In genomic region chr6:99968889-99969288, GRCm38 (mm10) we compare ENCODE assay signal across 8 mouse cellular contexts.
DNase-seq lines count a peak whose midpoint lies in the region; ATAC-seq lines count a peak whose summit lies in the region.

No protein-coding gene starts in this region.

- H3K4me1 ChIP-seq in embryonic facial prominence, embryonic 14.5 days (ENCODE audit: control insufficient read depth, insufficient read depth, low read length), result peaks cover 11% of the 10 kb centered on the region; the same call in 1 of the 2 replicates
- peaks cover 23% of the 10 kb centered on the region for H3K4me1 ChIP-seq in embryonic facial prominence, embryonic 10.5 days

- intact Hi-C loops in gastrocnemius, postnatal 14 days (cut with DNase I; ENCODE audit: low total_unique reads), result no loop called here

- no peak overlapping the region for H3K4me2 ChIP-seq in embryonic facial prominence, embryonic 14.5 days (ENCODE audit: low read depth, low read length)

- H3K9ac ChIP-seq in embryonic facial prominence, embryonic 14.5 days (ENCODE audit: low read depth, low read length), result no peak overlapping the region

- 0 out of 2 replicates have a peak, but pooled peaks cover 12% of the 10 kb centered on the region for H3K9me3 ChIP-seq in embryonic facial prominence, embryonic 14.5 days (ENCODE audit: control insufficient read depth, low read length)
- no peaks in the 10 kb centered on the region for H3K9me3 ChIP-seq in embryonic facial prominence, embryonic 10.5 days

- ATAC-seq in embryonic facial prominence, embryonic 14.5 days (ENCODE audit: low read depth), result peak; percentile 32

- H3K4me3 ChIP-seq in embryonic facial prominence, embryonic 14.5 days (ENCODE audit: low read depth, low read length), result no peak overlapping the region
- H3K4me3 ChIP-seq in embryonic facial prominence, embryonic 10.5 days, result no peak overlapping the region

- H3K27ac ChIP-seq in embryonic facial prominence, embryonic 14.5 days (replicated peaks; ENCODE audit: low read depth, low read length), result no peak overlapping the region
- no peak overlapping the region for H3K27ac ChIP-seq in embryonic facial prominence, embryonic 10.5 days (replicated peaks)

- 65% methylated on average over 5 of the region's 5 CpGs for WGBS in embryonic facial prominence, embryonic 14.5 days
- 74% methylated on average over 5 of the region's 5 CpGs for WGBS in embryonic facial prominence, embryonic 10.5 days

- H3K27me3 ChIP-seq in embryonic facial prominence, embryonic 14.5 days (replicated peaks; ENCODE audit: control insufficient read depth, insufficient read depth, low read length), result no peaks in the 10 kb centered on the region
- H3K27me3 ChIP-seq in embryonic facial prominence, embryonic 10.5 days (replicated peaks; ENCODE audit: low read depth, poor library complexity, severe bottlenecking), result peaks cover 35% of the 10 kb centered on the region

- no peak for DNase-seq in embryonic facial prominence, embryonic 14.5 days (ENCODE audit: low spot score)
- no peak for DNase-seq in embryonic facial prominence, embryonic 10.5 days (ENCODE audit: low spot score)
- DNase-seq in cerebellum, adult 18-20 months, result peak; percentile 97 to 98
- peak; percentile 72 for DNase-seq in gastrocnemius, postnatal 14 days
- DNase-seq in layer of hippocampus, postnatal 36 days, result peak; percentile 84 to 88
- DNase-seq in right cerebral cortex, adult 2 months (ENCODE audit: low spot score in 2 of 2), result peak; percentile 26 to 27
- no peak for DNase-seq in B cell, adult 2 months
- DNase-seq in thymus, postnatal 10 days (ENCODE audit: low spot score in 2 of 2), result no peak

- no peaks in the 10 kb centered on the region for H3K36me3 ChIP-seq in embryonic facial prominence, embryonic 14.5 days (ENCODE audit: control insufficient read depth, insufficient read depth, low read length)
- H3K36me3 ChIP-seq in embryonic facial prominence, embryonic 10.5 days (replicated peaks), result no peaks in the 10 kb centered on the region

Comparison
In these comparisons a context has a peak if more than half of its experiments do, and no peak if none do; other contexts are left out.
1. DNase-seq: peak in cerebellum, adult 18-20 months (2 of 2), gastrocnemius, postnatal 14 days (single experiment), layer of hippocampus, postnatal 36 days (2 of 2) and right cerebral cortex, adult 2 months (2 of 2); none in embryonic facial prominence, embryonic 14.5 days (single experiment), embryonic facial prominence, embryonic 10.5 days (single experiment), B cell, adult 2 months (0 of 2) and thymus, postnatal 10 days (0 of 2).